Mouse (Mus musculus) hindbrain, postnatal 0 days (tissue): ENCODE measurements around the gene Atp23. TPM values are rescaled to one million over a fixed set of nuclear protein-coding genes. Genes with fewer than 3 reads are reported as not detected.

Experiments used
- ATAC-seq: fragments of 200-750 bp; cut with Nextera tagmentation; 2 replicates; pipeline ENCODE4 v1.8.0; 2017; ENCODE audit warnings: mild to moderate bottlenecking, moderate TSS enrichment, moderate library complexity
- DNase-seq: peaks from one replicate; pipeline ENCODE4 v3.0.0-alpha.2; 2015; ENCODE audit warnings: low spot score
- H3K27ac ChIP-seq: fragments of 300-500 bp; sonication (generic); 2 replicates; pipeline ENCODE4 v1.5.1; 2014; ENCODE audit warnings: mild to moderate bottlenecking
- H3K27me3 ChIP-seq: fragments of 300-500 bp; sonication (generic); 2 replicates; pipeline ENCODE4 v1.6.1; 2014; ENCODE audit warnings: low read length, mixed read lengths; ENCODE audit not compliant: insufficient read depth
- H3K36me3 ChIP-seq: fragments of 300-500 bp; sonication (generic); 2 replicates; pipeline ENCODE4 v1.6.1; 2014; ENCODE audit warnings: low read length, mixed read lengths; ENCODE audit not compliant: insufficient read depth
- H3K4me1 ChIP-seq: fragments of 300-500 bp; sonication (generic); 2 replicates; pipeline ENCODE4 v1.6.1; 2014; ENCODE audit warnings: antibody characterized with exemption, low read length, mixed read lengths; ENCODE audit not compliant: insufficient read depth
- H3K4me2 ChIP-seq: fragments of 300-500 bp; sonication (generic); 2 replicates; pipeline ENCODE4 v1.6.1; 2014; ENCODE audit warnings: low read depth, mild to moderate bottlenecking, low read length, moderate library complexity, mixed read lengths
- H3K4me3 ChIP-seq: fragments of 300-500 bp; sonication (generic); 2 replicates; pipeline ENCODE4 v1.5.1; 2014; ENCODE audit warnings: low read length
- H3K9ac ChIP-seq: fragments of 300-500 bp; sonication (generic); replicated peaks from 2 replicates; pipeline ENCODE4 v1.6.1; 2014; ENCODE audit warnings: mild to moderate bottlenecking, low read length, moderate library complexity, mixed read lengths
- H3K9me3 ChIP-seq: fragments of 300-500 bp; sonication (generic); 2 replicates; pipeline ENCODE4 v1.6.1; 2016; ENCODE audit warnings: low read length, mixed read lengths
- CTCF ChIP-seq: IDR thresholded peaks from 2 replicates; pipeline ENCODE4 v1.5.1; 2016; ENCODE audit warnings: antibody characterized with exemption, control low read depth, low read depth
- WGBS: fragments of 180-500 bp; shearing (Covaris S2); extraction: QIAGEN DNeasy Blood & Tissue Kit; methylation state at CpG from one replicate; pipeline ENCODE4 v1.1.7; 2014; 5-methylcytosine and 5-hydroxymethylcytosine counted together
- polyA plus RNA-seq: library from polyadenylated mRNA; unstranded; fragments of >200 nt; fragmentation: Nextera tagmentation; extraction: Ambion mirVana; gene quantifications from 2 replicates; pipeline ENCODE4 v1.2.1, GENCODE M21; 2015
- total RNA-seq: library from RNA; depleted of rRNA; stranded (reverse); fragments of >200 nt; gene quantifications from 2 replicates; pipeline ENCODE4 v1.2.3, GENCODE M21; 2014

Atp23 gene
- total and polyA plus RNA-seq, 2 experiments from 2014 or later: 12.5 to 20.2 TPM

DNA sequence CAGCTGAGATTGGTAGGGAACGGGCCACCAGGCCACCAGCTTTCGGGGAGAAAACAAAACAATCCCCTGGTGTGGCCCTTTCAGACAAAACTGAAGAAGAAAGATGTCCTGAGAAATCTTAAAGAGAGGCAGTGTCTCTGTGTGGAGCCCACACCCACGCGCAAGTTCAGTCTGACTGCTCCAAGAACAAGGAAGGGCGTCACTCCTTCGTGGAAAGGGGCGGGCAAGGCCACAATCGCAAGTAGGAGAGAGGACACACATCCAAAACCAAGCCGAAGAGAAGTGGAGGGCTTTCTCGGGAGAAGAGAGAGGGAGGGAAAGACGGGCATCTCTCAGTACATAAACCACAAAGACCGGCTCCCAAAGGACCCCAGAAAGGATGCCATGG lies 27.7 kb upstream of the Atp23 start:
- no peak for TF ChIP-seq CTCF
- H3K36me3 ChIP-seq: no peaks in the 10 kb centered on the region
- peak overlapping the region; percentile 61 for H3K9ac ChIP-seq
- peaks cover 36% of the 10 kb centered on the region for H3K4me1 ChIP-seq
- peak overlapping the region; percentile 98 for H3K4me2 ChIP-seq
- peak overlapping the region; percentile 79 for H3K27ac ChIP-seq
- DNase-seq (peak; percentile 13), ATAC-seq (no peak)
- peak overlapping the region; percentile 50 for H3K4me3 ChIP-seq
- 13% methylated on average over 12 of the region's 12 CpGs for WGBS
- H3K9me3 ChIP-seq: no peaks in the 10 kb centered on the region
- no peaks in the 10 kb centered on the region for H3K27me3 ChIP-seq

DNA sequence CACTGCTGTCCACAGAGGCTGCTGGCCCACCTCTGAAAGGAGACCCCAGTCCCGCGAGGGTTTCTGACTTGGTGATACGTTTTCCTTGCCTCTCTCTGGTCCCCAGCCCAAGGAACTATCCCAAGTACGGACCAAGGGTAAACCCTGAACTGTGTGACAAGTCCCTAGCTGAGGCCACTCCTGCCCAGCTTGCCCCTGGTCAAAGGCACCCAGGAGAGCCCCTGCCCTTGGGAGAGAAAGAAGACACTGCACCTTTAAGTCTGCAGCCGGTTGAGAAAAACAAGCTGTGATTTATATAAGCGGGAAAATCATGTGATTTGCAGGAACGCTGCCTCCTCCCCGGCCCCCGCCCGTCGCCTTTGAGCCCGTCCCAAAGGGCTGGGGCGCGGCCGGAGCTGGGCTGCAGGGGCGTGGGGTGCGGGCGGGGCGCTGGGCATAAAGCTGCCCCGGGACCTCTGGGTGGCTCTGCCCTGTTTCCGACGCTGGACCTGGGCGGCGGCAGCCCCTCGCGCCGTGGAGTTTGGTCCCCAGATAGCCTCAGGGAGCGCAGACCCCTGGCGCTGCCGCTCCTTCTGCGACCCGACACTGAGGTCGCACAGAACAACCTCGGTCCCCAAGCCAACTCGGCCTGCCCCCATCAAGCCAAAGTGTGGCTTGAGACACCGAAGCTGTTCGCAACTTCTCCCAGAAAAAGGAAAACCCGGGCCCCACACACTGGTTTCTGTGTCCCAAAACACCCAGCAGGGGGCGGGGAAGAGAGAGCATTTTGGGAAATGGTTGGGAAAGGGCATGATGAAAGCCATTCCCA lies 27.1 kb upstream of the Atp23 start:
- Histone ChIP-seq H3K4me1 (peaks cover 36% of the 10 kb centered on the region), H3K9me3 (no peaks in the 10 kb centered on the region), H3K27ac (peak overlapping the region; percentile 79), H3K4me2 (peak overlapping the region; percentile 98), H3K4me3 (peak overlapping the region; percentile 50), H3K9ac (peak overlapping the region; percentile 61), H3K27me3 (no peaks in the 10 kb centered on the region), H3K36me3 (no peaks in the 10 kb centered on the region)
- ATAC-seq (peak; percentile 64), DNase-seq (peak; percentile 86)
- peak; percentile 71 for TF ChIP-seq CTCF
- under 1% methylated on average over 39 of the region's 39 CpGs for WGBS

DNA sequence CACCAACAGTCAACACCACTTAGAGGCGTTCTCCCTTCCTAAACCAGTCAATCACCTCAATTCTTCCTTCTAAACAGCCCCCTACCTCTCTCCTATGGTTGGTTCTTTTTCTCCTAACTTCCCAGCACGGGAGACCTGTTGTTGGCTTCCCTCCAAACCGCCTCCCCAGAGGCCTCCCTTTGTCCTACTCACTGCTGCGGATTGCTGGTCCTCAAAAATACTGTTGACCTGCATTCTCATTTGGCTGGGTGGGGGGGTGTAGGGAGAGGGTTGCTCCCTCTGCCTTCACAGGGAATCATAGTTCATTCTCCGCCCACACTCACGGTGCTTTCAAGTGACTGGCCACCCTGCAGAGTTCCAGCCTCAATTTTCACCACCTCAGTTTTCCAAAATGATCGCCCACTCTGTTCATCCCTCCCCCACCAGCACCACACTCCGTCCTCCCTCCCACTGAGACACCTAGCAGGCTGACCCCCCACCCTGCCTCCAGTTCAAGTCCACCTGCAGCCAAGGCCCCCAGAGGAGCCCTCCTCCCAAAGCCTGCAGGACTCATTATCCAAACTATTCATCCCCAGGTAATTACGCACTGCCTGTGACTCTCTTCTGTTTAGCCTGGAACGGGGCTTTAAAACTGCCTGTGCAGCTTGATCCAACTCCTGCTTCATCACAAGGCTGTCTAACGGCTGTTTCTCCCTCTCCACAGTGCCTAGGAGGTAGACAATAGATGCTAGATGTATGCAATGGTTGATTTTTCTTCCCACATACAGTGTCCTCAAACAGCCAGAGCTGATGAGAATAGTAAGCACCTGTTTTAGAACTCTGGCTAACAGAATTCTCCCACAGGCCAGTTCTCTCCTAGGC lies 26.2 kb upstream of the Atp23 start:
- H3K4me3 ChIP-seq: peak overlapping the region; percentile 50; the same call in 1 of the 2 replicates
- H3K36me3 ChIP-seq: no peaks in the 10 kb centered on the region
- H3K9me3 ChIP-seq: no peaks in the 10 kb centered on the region
- H3K27me3 ChIP-seq: no peaks in the 10 kb centered on the region
- peak overlapping the region; percentile 98 for H3K4me2 ChIP-seq
- WGBS: 19% methylated on average over 11 of the region's 11 CpGs
- DNase-seq: peak; percentile 37
- H3K4me1 ChIP-seq: peaks cover 36% of the 10 kb centered on the region
- ATAC-seq: no peak
- peak overlapping the region; percentile 79 for H3K27ac ChIP-seq
- TF ChIP-seq CTCF: no peak
- H3K9ac ChIP-seq: peak overlapping the region; percentile 61; the same call in 1 of the 2 replicates

DNA sequence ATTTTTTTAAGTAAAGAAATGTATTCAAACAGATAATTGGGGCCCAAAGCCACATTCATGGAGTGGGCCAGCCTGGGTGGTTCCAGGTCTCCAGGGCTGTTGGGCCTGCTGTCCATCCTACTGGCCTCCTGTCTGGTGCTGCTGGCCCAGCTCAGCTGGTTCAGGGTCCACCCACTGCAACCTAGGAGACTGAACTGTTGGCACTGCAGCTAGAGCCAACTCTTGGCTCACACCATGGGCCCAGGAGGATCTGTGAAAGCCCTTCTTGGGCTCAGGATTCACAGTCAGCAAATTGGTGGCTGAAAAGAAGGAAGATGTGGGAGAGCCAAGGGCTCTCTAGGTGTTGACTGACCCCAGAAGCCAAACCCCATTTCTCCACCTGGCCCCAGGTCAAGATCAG lies 24.2 kb upstream of the Atp23 start:
- Histone ChIP-seq H3K36me3 (no peaks in the 10 kb centered on the region), H3K4me2 (no peak overlapping the region), H3K9me3 (no peaks in the 10 kb centered on the region), H3K4me3 (no peak overlapping the region), H3K4me1 (peaks cover 33% of the 10 kb centered on the region), H3K27ac (peak overlapping the region; percentile 6; the same call in 1 of the 2 replicates), H3K27me3 (no peaks in the 10 kb centered on the region), H3K9ac (no peak overlapping the region)
- ATAC-seq: peak; percentile 50; the same call in 1 of the 2 replicates
- TF ChIP-seq CTCF: no peak
- peak; percentile 51 for DNase-seq

DNA sequence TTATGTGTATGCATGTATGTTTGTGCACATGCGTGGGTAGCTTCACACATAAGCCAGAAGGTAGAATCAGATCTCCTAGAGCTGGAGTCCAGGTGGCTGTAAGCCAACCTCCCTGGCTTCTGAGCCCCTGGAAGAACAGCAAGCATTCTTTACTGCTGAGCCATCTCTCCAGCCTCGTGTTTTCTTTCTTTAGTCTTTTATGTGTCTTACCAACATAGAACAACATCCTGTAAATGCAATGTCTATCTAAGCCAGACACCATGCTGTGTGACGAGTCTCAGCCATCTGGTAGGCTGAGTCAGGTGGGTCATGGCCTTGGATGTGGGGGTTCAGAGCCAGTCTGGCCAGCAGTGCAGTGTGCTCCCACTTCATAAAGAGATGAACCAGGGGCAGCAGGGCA lies 22.9 kb upstream of the Atp23 start:
- Histone ChIP-seq H3K27me3 (no peaks in the 10 kb centered on the region), H3K4me1 (peaks cover 26% of the 10 kb centered on the region), H3K27ac (no peak overlapping the region), H3K4me2 (no peak overlapping the region), H3K36me3 (no peaks in the 10 kb centered on the region), H3K9ac (no peak overlapping the region), H3K9me3 (no peaks in the 10 kb centered on the region), H3K4me3 (no peak overlapping the region)
- DNase-seq (no peak), ATAC-seq (no peak)
- no peak for TF ChIP-seq CTCF
- WGBS: 50% methylated on average over 3 of the region's 3 CpGs

DNA sequence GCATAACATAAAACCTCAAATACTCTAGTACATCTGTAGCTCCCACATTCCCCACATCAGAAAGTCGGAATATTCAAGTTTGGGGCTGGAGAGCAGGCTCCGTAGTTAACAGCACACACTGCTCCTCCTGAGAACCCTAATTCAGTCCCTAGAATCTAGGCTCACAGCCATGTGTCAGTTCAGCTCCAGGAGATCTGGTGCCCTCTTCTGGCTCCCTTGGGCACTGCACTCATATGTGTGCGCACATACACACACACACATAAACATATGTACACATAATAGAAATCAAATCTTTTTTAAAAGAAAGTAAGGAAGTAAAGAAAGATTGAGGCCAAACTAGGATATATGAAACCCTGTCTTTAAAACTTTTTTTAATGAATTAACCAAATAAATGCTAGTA lies 19.1 kb upstream of the Atp23 start:
- Histone ChIP-seq H3K4me3 (no peak overlapping the region), H3K9me3 (no peaks in the 10 kb centered on the region), H3K27ac (no peak overlapping the region), H3K4me2 (no peak overlapping the region), H3K9ac (no peak overlapping the region), H3K36me3 (no peaks in the 10 kb centered on the region), H3K4me1 (no peaks in the 10 kb centered on the region), H3K27me3 (no peaks in the 10 kb centered on the region)
- ATAC-seq (no peak), DNase-seq (no peak)
- peak; percentile 47 for TF ChIP-seq CTCF
- WGBS: 97% methylated on average over 3 of the region's 3 CpGs
